In genomic region chr5:111958226-111958625, GRCm38 (mm10) we compare ENCODE assay signal across 9 mouse cellular contexts.
DNase-seq lines count a peak whose midpoint lies in the region; ATAC-seq and TF ChIP-seq lines count a peak whose summit lies in the region.
"Had no signal": no experiment of that assay in that cellular context is flagged by ENCODE, and none has a peak within 500 bp of the region (broad histone marks: within the 10 kb centered on the region; RNA-seq: fewer than 3 reads in every experiment).

No protein-coding gene starts in this region.

- no peaks in the 10 kb centered on the region for H3K9me3 ChIP-seq in forebrain, postnatal 0 days (ENCODE audit: low read length)
- no peaks in the 10 kb centered on the region for H3K9me3 ChIP-seq in midbrain, postnatal 0 days (ENCODE audit: low read length)
- H3K9me3 ChIP-seq: heart, embryonic 15.5 days had no signal

- H3K27ac ChIP-seq in forebrain, postnatal 0 days (ENCODE audit: low read depth, low read length) = no peak overlapping the region
- H3K27ac ChIP-seq in midbrain, postnatal 0 days (ENCODE audit: low read depth, low read length) = no peak overlapping the region
- H3K27ac ChIP-seq: heart, embryonic 15.5 days had no signal

- H3K4me1 ChIP-seq in forebrain, postnatal 0 days (ENCODE audit: insufficient read depth) = peaks cover 3% of the 10 kb centered on the region; the same call in 1 of the 2 replicates
- 0 out of 2 replicates have a peak, but pooled peaks cover 4% of the 10 kb centered on the region for H3K4me1 ChIP-seq in midbrain, postnatal 0 days (ENCODE audit: insufficient read depth, low read length)
- H3K4me1 ChIP-seq: heart, embryonic 15.5 days had no signal

- DNase-seq in adrenal gland, adult 2 months = peak; percentile 64
- no peak for DNase-seq in adrenal gland, postnatal 4 days (ENCODE audit: low spot score in 2 of 2)
- peak; percentile 16 for DNase-seq in cerebellum, adult 9-11 months
- DNase-seq in forebrain, postnatal 0 days = peak; percentile 50
- DNase-seq in kidney, postnatal 14 days = peak; percentile 66
- DNase-seq in midbrain, postnatal 0 days (ENCODE audit: low spot score) = peak; percentile 82
- no peak for DNase-seq in layer of hippocampus, adult 9-11 months
- DNase-seq in left cerebral cortex, postnatal 14 days (ENCODE audit: low spot score in 2 of 2) = no peak

- intact Hi-C loops in left cerebral cortex, postnatal 14 days (cut with DNase I) = no loop called here

- no peak overlapping the region for H3K4me3 ChIP-seq in forebrain, postnatal 0 days (ENCODE audit: low read depth, low read length)
- no peak overlapping the region for H3K4me3 ChIP-seq in midbrain, postnatal 0 days (ENCODE audit: low read depth, low read length)
- H3K4me3 ChIP-seq: heart, embryonic 15.5 days had no signal

- H3K27me3 ChIP-seq in forebrain, postnatal 0 days (ENCODE audit: insufficient read depth, low read length) = no peaks in the 10 kb centered on the region
- H3K27me3 ChIP-seq in midbrain, postnatal 0 days (ENCODE audit: insufficient read depth, low read length) = no peaks in the 10 kb centered on the region; the same call in 1 of the 2 replicates

- TF ChIP-seq CTCF in forebrain, postnatal 0 days (IDR thresholded peaks at IDR 0.05; ENCODE audit: low read depth) = no peak
- no peak for TF ChIP-seq CTCF in midbrain, postnatal 0 days (IDR thresholded peaks at IDR 0.05)

- H3K4me2 ChIP-seq in forebrain, postnatal 0 days (ENCODE audit: low read depth) = peak overlapping the region; percentile 26
- H3K4me2 ChIP-seq in midbrain, postnatal 0 days (ENCODE audit: low read depth, low read length, poor library complexity, severe bottlenecking) = peak overlapping the region; percentile 3; the same call in 1 of the 2 replicates

- ATAC-seq in forebrain, postnatal 0 days = peak; percentile 40
- ATAC-seq in midbrain, postnatal 0 days (ENCODE audit: low FRiP score) = 0 out of 2 replicates have a peak, but pooled peaks have one; percentile 38

- no peaks in the 10 kb centered on the region for H3K36me3 ChIP-seq in forebrain, postnatal 0 days (ENCODE audit: insufficient read depth)
- H3K36me3 ChIP-seq in midbrain, postnatal 0 days (ENCODE audit: insufficient read depth, low read length) = no peaks in the 10 kb centered on the region
- H3K36me3 ChIP-seq: heart, embryonic 15.5 days had no signal

- 21% methylated on average over 17 of the region's 17 CpGs for WGBS in forebrain, postnatal 0 days
- WGBS in midbrain, postnatal 0 days = 16% methylated on average over 17 of the region's 17 CpGs

- H3K9ac ChIP-seq in forebrain, postnatal 0 days = no peak overlapping the region
- H3K9ac ChIP-seq in midbrain, postnatal 0 days (replicated peaks; ENCODE audit: low read length, poor library complexity, severe bottlenecking) = no peak overlapping the region
- H3K9ac ChIP-seq: heart, embryonic 15.5 days had no signal

Comparison
In these comparisons a context has a peak if more than half of its experiments do, and no peak if none do; other contexts are left out.
1. DNase-seq: peak in adrenal gland, adult 2 months (single experiment), cerebellum, adult 9-11 months (single experiment), forebrain, postnatal 0 days (single experiment), kidney, postnatal 14 days (single experiment) and midbrain, postnatal 0 days (single experiment); none in adrenal gland, postnatal 4 days (0 of 2), layer of hippocampus, adult 9-11 months (single experiment) and left cerebral cortex, postnatal 14 days (0 of 2).